Mouse (Mus musculus) liver, adult 2 months (tissue): ENCODE measurements at regions not wholly inside any gene's neighbourhood (a gene's known extent, or its start where the extent isn't known, plus 50 kb on each side); places are given as distances from the start of the nearest gene placed in this dataset.

Experiments
- CTCF ChIP-seq: fragments of 200-500 bp; IDR thresholded peaks from 2 replicates; pipeline ENCODE4 v1.5.1; 2011; ENCODE audit warnings: low read depth, low read length, control low read depth
- POLR2A ChIP-seq: fragments of 200-500 bp; IDR thresholded peaks from 2 replicates; pipeline ENCODE4 v1.6.1; 2011; ENCODE audit warnings: low read length, control low read depth; ENCODE audit not compliant: insufficient read depth; ENCODE audit errors: extremely low read depth

DNA sequence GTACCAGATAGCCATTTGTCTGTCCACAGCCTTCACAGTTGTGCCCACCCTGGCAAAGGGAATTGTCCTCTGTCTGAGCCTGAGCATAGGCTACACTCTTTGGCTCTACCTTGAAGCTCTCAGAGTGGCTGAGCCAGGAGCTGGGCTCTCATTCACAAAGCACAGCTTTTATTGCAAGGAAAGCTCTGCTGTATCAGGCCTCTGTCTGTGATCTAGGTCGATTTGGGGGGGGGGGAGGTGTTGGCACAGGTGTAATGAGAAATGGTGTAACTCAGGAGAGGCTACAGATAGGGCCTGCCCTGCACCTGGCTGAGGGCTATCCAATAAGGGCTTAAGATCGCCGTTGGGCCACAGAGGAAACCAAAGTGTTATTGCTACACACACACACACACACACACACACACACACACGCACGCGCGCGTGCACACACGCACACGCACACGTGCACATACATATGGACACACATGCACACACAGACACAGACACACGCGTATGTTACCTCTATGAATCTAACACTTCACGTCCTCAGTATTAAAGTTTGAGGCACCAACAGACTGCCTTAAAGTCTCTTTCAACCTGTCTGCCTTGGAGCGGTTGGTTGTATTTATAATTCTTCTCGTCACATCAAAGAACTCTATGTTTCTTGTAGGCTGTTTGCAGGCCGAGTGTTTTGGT lies 70.9 kb upstream of the Ppara start:
- TF ChIP-seq CTCF (no peak), POLR2A (no peak)
